Mouse (Mus musculus) T-cell, adult 66 days (primary cell): Measurements from ENCODE around the gene Zfp940. TPM values are rescaled to one million over a fixed set of nuclear protein-coding genes. Genes with fewer than 3 reads are reported as not detected.

Source experiments
- total RNA-seq, 2 experiments: library from RNA; stranded (reverse); gene quantifications; 3 replicates in 1 of 2; 4 replicates in 1 of 2; pipeline ENCODE4 v1.2.4; 2023

The Zfp940 gene
- total RNA-seq: 1 to 10 TPM; 6.9 to 7.2 TPM

DNA sequence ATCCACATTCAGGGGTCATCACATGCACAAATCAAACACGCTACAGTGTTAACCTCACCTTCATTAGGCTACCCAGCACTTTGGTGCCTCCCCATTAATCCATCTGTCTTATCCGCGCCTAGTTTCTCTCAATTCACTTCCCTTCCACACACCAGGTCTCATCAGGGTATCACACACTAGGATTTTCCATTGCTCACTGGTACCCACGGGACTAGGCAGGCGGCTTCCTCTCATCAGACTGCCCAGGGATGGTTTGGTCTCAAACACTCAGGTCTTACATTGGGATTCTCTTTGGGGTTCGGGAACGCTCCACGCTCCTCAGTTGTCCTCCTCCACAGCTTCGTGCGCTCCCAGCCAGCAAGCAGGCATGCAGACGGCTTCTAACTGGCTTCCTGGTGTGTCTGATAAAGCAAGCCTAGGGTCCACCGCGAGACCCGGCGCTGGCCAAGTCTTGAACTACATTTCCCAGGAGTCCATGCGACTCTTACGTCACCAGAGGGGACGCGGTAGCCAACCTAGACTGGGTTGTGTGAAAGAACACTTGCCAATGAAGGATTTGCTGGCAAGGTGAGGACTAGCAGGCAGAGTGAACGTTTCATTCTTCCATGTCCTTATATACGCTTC, at the start of gene Zfp940:
Gene Zfp940, minus strand, starts transcription at position 451 of the 624 bp plus-strand sequence.

GRCm38 (mm10) chr7:29859532-29860517, 6.4 kb upstream of the Zfp940 start, which contains the start of gene Zfp420:
Zfp420 (plus strand) TSS chr7:29859979.

DNA sequence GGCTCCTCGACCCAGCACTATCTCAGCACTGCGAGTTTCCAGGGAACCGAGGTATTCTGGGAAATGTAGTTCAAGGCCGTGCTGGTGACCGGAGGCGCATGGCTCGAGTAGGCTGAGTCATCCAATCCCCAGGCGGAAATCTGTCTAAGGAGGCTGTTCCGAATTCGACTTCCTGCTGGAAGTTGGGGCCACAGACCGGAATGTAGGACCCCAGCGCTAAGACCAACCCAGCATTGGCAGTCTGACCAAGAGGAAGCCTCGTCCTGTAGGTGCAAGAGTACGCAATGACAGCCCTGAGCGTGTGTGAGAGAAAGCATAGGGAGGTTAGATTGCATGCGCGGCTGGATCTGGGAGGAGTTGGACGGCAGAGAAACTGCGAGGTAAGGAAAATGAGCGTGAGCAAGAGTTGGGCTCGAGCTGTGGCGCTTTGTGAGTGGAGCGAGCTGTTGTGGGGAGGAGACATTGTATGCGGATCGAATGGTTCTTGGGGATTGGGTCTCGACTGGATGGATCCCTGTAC, 37.5 kb downstream of the Zfp940 start, which contains the start of gene Zfp790:
Gene Zfp790, plus strand, starts transcription at position 205 of the 520 bp plus-strand sequence.

DNA sequence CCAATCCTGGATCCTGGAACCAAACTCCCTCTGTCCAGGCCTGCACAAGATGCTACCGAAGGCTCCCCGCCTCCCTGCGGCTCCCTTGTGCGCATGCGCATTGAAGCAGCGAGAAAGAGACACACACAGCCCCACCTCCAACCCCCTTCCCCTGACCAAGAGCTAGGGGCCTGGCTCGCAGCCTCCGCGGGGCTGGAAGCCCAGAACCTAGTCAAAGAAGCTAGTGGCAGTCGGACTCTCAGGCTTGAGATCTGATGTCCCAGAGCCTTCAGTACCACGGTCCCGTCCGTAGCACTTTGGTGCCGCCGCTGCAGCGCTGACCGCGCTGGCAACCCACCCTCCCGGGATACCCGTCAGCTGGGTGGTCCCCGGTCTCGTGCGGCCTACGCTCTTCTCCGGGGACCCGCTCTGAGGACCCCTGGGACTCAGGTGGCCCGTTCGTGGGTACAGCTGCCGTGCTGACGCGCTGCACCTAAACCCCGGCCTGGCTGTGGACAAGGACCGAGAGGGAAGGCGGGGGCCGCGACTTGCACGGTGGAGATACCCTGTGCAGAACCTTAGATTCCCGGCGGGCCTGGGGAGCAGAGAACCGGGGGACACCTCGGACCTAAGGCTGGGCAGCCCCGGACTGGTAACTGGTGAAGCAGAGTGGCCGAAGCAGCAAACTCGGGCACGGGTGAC, 69.5 kb downstream of the Zfp940 start, which contains the start of gene Zfp30:
Gene Zfp30, plus strand, starts transcription at position 128 of the 681 bp plus-strand sequence.

Other genes starting within 250 kb of the Zfp940 start
- not detected for gene Catsperg2, start 126.6 kb downstream of the Zfp940 start, total RNA-seq
- 10 to 100 TPM; 18.2 to 21.5 TPM for gene Zfp84, start 85.1 kb downstream of the Zfp940 start, total RNA-seq
- 1 to 10 TPM; 1.2 to 1.5 TPM for gene Zfp30, start 69.7 kb downstream of the Zfp940 start, total RNA-seq
- gene Zfp790, start 37.6 kb downstream of the Zfp940 start, total RNA-seq: 10 to 100 TPM; 13.3 to 13.8 TPM
- gene Zfp420, start 6.3 kb upstream of the Zfp940 start, total RNA-seq: 10 to 100 TPM; 21.1 to 23.9 TPM
- 10 to 100 TPM in 1 of 2 experiments, 1 to 10 TPM in 1; 8.1 to 10.1 TPM for gene Zfp27, start 52.9 kb upstream of the Zfp940 start, total RNA-seq
- gene Zfp383, start 54.6 kb upstream of the Zfp940 start, total RNA-seq: 1 to 10 TPM; 3.5 to 4.1 TPM
- 10 to 100 TPM; 12.8 to 14.0 TPM for gene Zfp74, start 100.4 kb upstream of the Zfp940 start, total RNA-seq
- gene Zfp568, start 130.3 kb upstream of the Zfp940 start, total RNA-seq: 10 to 100 TPM; 20.8 to 22.1 TPM
- gene Zfp14, start 197.7 kb upstream of the Zfp940 start, total RNA-seq: 1 to 10 TPM; 5.5 to 6.3 TPM
- 1 to 10 TPM; 5.5 to 7.1 TPM for gene Zfp82, start 219.2 kb upstream of the Zfp940 start, total RNA-seq
- not detected for gene Gm26920, start 236.7 kb upstream of the Zfp940 start, total RNA-seq
- gene Zfp566, start 236.9 kb upstream of the Zfp940 start, total RNA-seq: 10 to 100 TPM in 1 of 2 experiments, 1 to 10 TPM in 1; 7.1 to 10.5 TPM
- 10 to 100 TPM; 50.5 to 60.3 TPM for gene Zfp260, start 241.1 kb upstream of the Zfp940 start, total RNA-seq